Mouse (Mus musculus): Measurements from ENCODE around the gene Hnmt. TPM values are rescaled to one million over a fixed set of nuclear protein-coding genes. Genes with fewer than 3 reads are reported as not detected.
"Not testable (repeated sequence)": the region's sequence is repeated elsewhere in the genome, so short reads cannot be mapped to it uniquely, and the experiment has no call there.

Hnmt gene
- polyA plus RNA-seq, 1 experiment from 2014 or later: 3.0 TPM

- not testable (repeated sequence) for H3K27me3 ChIP-seq (ENCODE audit: control insufficient read depth, insufficient read depth, low read length); H3K4me1 ChIP-seq (ENCODE audit: control insufficient read depth, insufficient read depth, low read length); H3K9me3 ChIP-seq (ENCODE audit: control insufficient read depth, low read depth, low read length); H3K36me3 ChIP-seq (ENCODE audit: control insufficient read depth, insufficient read depth, low read length); H3K9ac ChIP-seq (replicated peaks; ENCODE audit: low read depth, low read length); H3K4me3 ChIP-seq (ENCODE audit: low read depth, low read length); H3K4me2 ChIP-seq (replicated peaks; ENCODE audit: low read depth, low read length); ATAC-seq (ENCODE audit: insufficient number of reproducible peaks, insufficient read depth, low FRiP score, low read depth); H3K27ac ChIP-seq (ENCODE audit: low read length)
Observed at GRCm38 (mm10) chr2:24019386-24019785, 29.8 kb downstream of the Hnmt start.

- no peaks in the 10 kb centered on the region for H3K9me3 ChIP-seq (ENCODE audit: control insufficient read depth, low read depth, low read length)
- no peaks in the 10 kb centered on the region for H3K27me3 ChIP-seq (ENCODE audit: control insufficient read depth, insufficient read depth, low read length)
- 85% methylated on average over 1 of the region's 1 CpGs for WGBS
- H3K4me2 ChIP-seq (replicated peaks; ENCODE audit: low read depth, low read length): no peak overlapping the region
- H3K27ac ChIP-seq (ENCODE audit: low read length): no peak overlapping the region
- H3K9ac ChIP-seq (replicated peaks; ENCODE audit: low read depth, low read length): no peak overlapping the region
- no peak overlapping the region for H3K4me3 ChIP-seq (ENCODE audit: low read depth, low read length)
- H3K36me3 ChIP-seq (ENCODE audit: control insufficient read depth, insufficient read depth, low read length): no peaks in the 10 kb centered on the region
- H3K4me1 ChIP-seq (ENCODE audit: control insufficient read depth, insufficient read depth, low read length): no peaks in the 10 kb centered on the region
- no peak for ATAC-seq (ENCODE audit: insufficient number of reproducible peaks, insufficient read depth, low FRiP score, low read depth)
Observed at GRCm38 (mm10) chr2:24018966-24019365, 30.2 kb downstream of the Hnmt start.

GRCm38 (mm10) chr2:24014957-24015356 is 34.2 kb downstream of the Hnmt start:
- WGBS: 85% methylated on average over 5 of the region's 5 CpGs
- Histone ChIP-seq H3K4me2 (replicated peaks; ENCODE audit: low read depth, low read length) (no peak overlapping the region), H3K9me3 (ENCODE audit: control insufficient read depth, low read depth, low read length) (no peaks in the 10 kb centered on the region), H3K9ac (replicated peaks; ENCODE audit: low read depth, low read length) (no peak overlapping the region), H3K4me1 (ENCODE audit: control insufficient read depth, insufficient read depth, low read length) (no peaks in the 10 kb centered on the region), H3K36me3 (ENCODE audit: control insufficient read depth, insufficient read depth, low read length) (no peaks in the 10 kb centered on the region), H3K27ac (ENCODE audit: low read length) (no peak overlapping the region), H3K27me3 (ENCODE audit: control insufficient read depth, insufficient read depth, low read length) (no peaks in the 10 kb centered on the region), H3K4me3 (ENCODE audit: low read depth, low read length) (no peak overlapping the region)
- no peak for ATAC-seq (ENCODE audit: insufficient number of reproducible peaks, insufficient read depth, low FRiP score, low read depth)

GRCm38 (mm10) chr2:23999323-23999722 is 49.9 kb downstream of the Hnmt start:
- ATAC-seq (ENCODE audit: insufficient number of reproducible peaks, insufficient read depth, low FRiP score, low read depth): no peak
- Histone ChIP-seq H3K27me3 (ENCODE audit: control insufficient read depth, insufficient read depth, low read length) (no peaks in the 10 kb centered on the region), H3K4me2 (replicated peaks; ENCODE audit: low read depth, low read length) (no peak overlapping the region), H3K4me3 (ENCODE audit: low read depth, low read length) (no peak overlapping the region), H3K9me3 (ENCODE audit: control insufficient read depth, low read depth, low read length) (no peaks in the 10 kb centered on the region), H3K27ac (ENCODE audit: low read length) (no peak overlapping the region), H3K36me3 (ENCODE audit: control insufficient read depth, insufficient read depth, low read length) (no peaks in the 10 kb centered on the region), H3K9ac (replicated peaks; ENCODE audit: low read depth, low read length) (no peak overlapping the region), H3K4me1 (ENCODE audit: control insufficient read depth, insufficient read depth, low read length) (no peaks in the 10 kb centered on the region)
- WGBS: 77% methylated on average over 1 of the region's 1 CpGs

GRCm38 (mm10) chr2:23998836-23999235 is 50.4 kb downstream of the Hnmt start:
- no peak for ATAC-seq (ENCODE audit: insufficient number of reproducible peaks, insufficient read depth, low FRiP score, low read depth)
- no peaks in the 10 kb centered on the region for H3K36me3 ChIP-seq (ENCODE audit: control insufficient read depth, insufficient read depth, low read length)
- 93% methylated on average over 4 of the region's 4 CpGs for WGBS

GRCm38 (mm10) chr2:23996830-23997229 is 52.4 kb downstream of the Hnmt start:
- ATAC-seq (ENCODE audit: insufficient number of reproducible peaks, insufficient read depth, low FRiP score, low read depth): no peak
- no peak overlapping the region for H3K27ac ChIP-seq (ENCODE audit: low read length)
- H3K4me1 ChIP-seq (ENCODE audit: control insufficient read depth, insufficient read depth, low read length): no peaks in the 10 kb centered on the region
- no peak overlapping the region for H3K9ac ChIP-seq (replicated peaks; ENCODE audit: low read depth, low read length)
- no peaks in the 10 kb centered on the region for H3K27me3 ChIP-seq (ENCODE audit: control insufficient read depth, insufficient read depth, low read length)
- H3K4me2 ChIP-seq (replicated peaks; ENCODE audit: low read depth, low read length): no peak overlapping the region
- no peaks in the 10 kb centered on the region for H3K9me3 ChIP-seq (ENCODE audit: control insufficient read depth, low read depth, low read length)
- 58% methylated on average over 2 of the region's 2 CpGs for WGBS
- H3K36me3 ChIP-seq (ENCODE audit: control insufficient read depth, insufficient read depth, low read length): no peaks in the 10 kb centered on the region
- H3K4me3 ChIP-seq (ENCODE audit: low read depth, low read length): no peak overlapping the region

More at GRCm38 (mm10) chr2:23998836-23999235, 50.4 kb downstream of the Hnmt start:
- Histone ChIP-seq H3K4me1 (ENCODE audit: control insufficient read depth, insufficient read depth, low read length) (no peaks in the 10 kb centered on the region), H3K4me2 (replicated peaks; ENCODE audit: low read depth, low read length) (no peak overlapping the region), H3K27me3 (ENCODE audit: control insufficient read depth, insufficient read depth, low read length) (no peaks in the 10 kb centered on the region), H3K27ac (ENCODE audit: low read length) (no peak overlapping the region), H3K9me3 (ENCODE audit: control insufficient read depth, low read depth, low read length) (no peaks in the 10 kb centered on the region), H3K9ac (replicated peaks; ENCODE audit: low read depth, low read length) (no peak overlapping the region), H3K4me3 (ENCODE audit: low read depth, low read length) (no peak overlapping the region)

GRCm38 (mm10) chr2:23990034-23990573 is 59.1 kb downstream of the Hnmt start:
- H3K27ac ChIP-seq (ENCODE audit: low read length); H3K4me2 ChIP-seq (replicated peaks; ENCODE audit: low read depth, low read length); H3K36me3 ChIP-seq (ENCODE audit: control insufficient read depth, insufficient read depth, low read length); H3K27me3 ChIP-seq (ENCODE audit: control insufficient read depth, insufficient read depth, low read length); H3K4me1 ChIP-seq (ENCODE audit: control insufficient read depth, insufficient read depth, low read length); H3K9ac ChIP-seq (replicated peaks; ENCODE audit: low read depth, low read length); ATAC-seq (ENCODE audit: insufficient number of reproducible peaks, insufficient read depth, low FRiP score, low read depth); H3K9me3 ChIP-seq (ENCODE audit: control insufficient read depth, low read depth, low read length); H3K4me3 ChIP-seq (ENCODE audit: low read depth, low read length): not testable (repeated sequence)
- 83% methylated on average over 9 of the region's 9 CpGs for WGBS

GRCm38 (mm10) chr2:23987283-23987682 is 61.9 kb downstream of the Hnmt start:
- no peaks in the 10 kb centered on the region for H3K9me3 ChIP-seq (ENCODE audit: control insufficient read depth, low read depth, low read length)
- H3K36me3 ChIP-seq (ENCODE audit: control insufficient read depth, insufficient read depth, low read length): no peaks in the 10 kb centered on the region
- no peaks in the 10 kb centered on the region for H3K4me1 ChIP-seq (ENCODE audit: control insufficient read depth, insufficient read depth, low read length)
- H3K4me3 ChIP-seq (ENCODE audit: low read depth, low read length): no peak overlapping the region
- no peak overlapping the region for H3K9ac ChIP-seq (replicated peaks; ENCODE audit: low read depth, low read length)
- H3K4me2 ChIP-seq (replicated peaks; ENCODE audit: low read depth, low read length): no peak overlapping the region
- H3K27ac ChIP-seq (ENCODE audit: low read length): no peak overlapping the region
- ATAC-seq (ENCODE audit: insufficient number of reproducible peaks, insufficient read depth, low FRiP score, low read depth): no peak
- H3K27me3 ChIP-seq (ENCODE audit: control insufficient read depth, insufficient read depth, low read length): no peaks in the 10 kb centered on the region

GRCm38 (mm10) chr2:23983343-23983742 is 65.9 kb downstream of the Hnmt start:
- Histone ChIP-seq H3K4me2 (replicated peaks; ENCODE audit: low read depth, low read length) (no peak overlapping the region), H3K4me3 (ENCODE audit: low read depth, low read length) (no peak overlapping the region), H3K4me1 (ENCODE audit: control insufficient read depth, insufficient read depth, low read length) (no peaks in the 10 kb centered on the region), H3K27ac (ENCODE audit: low read length) (no peak overlapping the region), H3K9me3 (ENCODE audit: control insufficient read depth, low read depth, low read length) (no peaks in the 10 kb centered on the region), H3K36me3 (ENCODE audit: control insufficient read depth, insufficient read depth, low read length) (no peaks in the 10 kb centered on the region), H3K9ac (replicated peaks; ENCODE audit: low read depth, low read length) (no peak overlapping the region), H3K27me3 (ENCODE audit: control insufficient read depth, insufficient read depth, low read length) (no peaks in the 10 kb centered on the region)
- ATAC-seq (ENCODE audit: insufficient number of reproducible peaks, insufficient read depth, low FRiP score, low read depth): no peak

All from stomach, embryonic 14.5 days (tissue).